Mouse (Mus musculus) spleen, postnatal 4 days (tissue): ENCODE measurements around the gene Gm21954.

Experiments used
- DNase-seq, 2 experiments: peaks; one replicate each; pipeline ENCODE4 v3.0.0; 2022; ENCODE audit warnings: low spot score in 2 of 2

The Gm21954 gene

GRCm38 (mm10) chr3:55472110-55472509 is at the start of gene Gm21954:
Gene Gm21954, minus strand, starts transcription at chr3:55472210.
- DNase-seq, result no peak

GRCm38 (mm10) chr3:55521776-55522175 is 49.8 kb upstream of the Gm21954 start:
- no peak for DNase-seq

GRCm38 (mm10) chr3:55520240-55521180 is 48.5 kb upstream of the Gm21954 start:
- DNase-seq, result peak in 1 of 2 experiments; percentile 25

GRCm38 (mm10) chr3:55517454-55518014 is 45.5 kb upstream of the Gm21954 start:
- DNase-seq, result no peak

GRCm38 (mm10) chr3:55515966-55516365 is 44.0 kb upstream of the Gm21954 start:
- no peak for DNase-seq

GRCm38 (mm10) chr3:55511658-55512057 is 39.6 kb upstream of the Gm21954 start:
- no peak for DNase-seq

- DNase-seq, result no peak
Measured at GRCm38 (mm10) chr3:55510198-55510597, 38.2 kb upstream of the Gm21954 start.

GRCm38 (mm10) chr3:55499298-55499697 is 27.3 kb upstream of the Gm21954 start:
- no peak for DNase-seq

- no peak for DNase-seq
Measured at GRCm38 (mm10) chr3:55496462-55496941, 24.5 kb upstream of the Gm21954 start.

GRCm38 (mm10) chr3:55495866-55496265 is 23.9 kb upstream of the Gm21954 start:
- no peak for DNase-seq

- DNase-seq, result no peak
Measured at GRCm38 (mm10) chr3:55495231-55495630, 23.2 kb upstream of the Gm21954 start.

GRCm38 (mm10) chr3:55494348-55494747 is 22.3 kb upstream of the Gm21954 start:
- no peak for DNase-seq

- DNase-seq, result no peak
Measured at GRCm38 (mm10) chr3:55492021-55492420, 20.0 kb upstream of the Gm21954 start.

- no peak for DNase-seq
Measured at GRCm38 (mm10) chr3:55489231-55489990, 17.4 kb upstream of the Gm21954 start.

GRCm38 (mm10) chr3:55483328-55483727 is 11.3 kb upstream of the Gm21954 start:
- no peak for DNase-seq

- no peak for DNase-seq
Measured at GRCm38 (mm10) chr3:55481140-55481539, 9.1 kb upstream of the Gm21954 start.

GRCm38 (mm10) chr3:55479306-55479705 is 7.3 kb upstream of the Gm21954 start:
- no peak for DNase-seq

- no peak for DNase-seq
Measured at GRCm38 (mm10) chr3:55476694-55477093, 4.7 kb upstream of the Gm21954 start.

- no peak for DNase-seq
Measured at GRCm38 (mm10) chr3:55473146-55473545, 1.1 kb upstream of the Gm21954 start.

GRCm38 (mm10) chr3:55466348-55466747 is 5.7 kb downstream of the Gm21954 start:
- no peak for DNase-seq

GRCm38 (mm10) chr3:55465785-55466184 is 6.2 kb downstream of the Gm21954 start:
- no peak for DNase-seq

GRCm38 (mm10) chr3:55464226-55464625 is 7.8 kb downstream of the Gm21954 start:
- no peak for DNase-seq
